Mouse (Mus musculus) lung, adult 18-20 months (tissue): ENCODE results near the gene Megf8.

Source experiments
- DNase-seq, 2 experiments: peaks; one replicate each; pipeline ENCODE4 v3.0.0; 2022; ENCODE audit warnings: mixed read lengths in 2 of 2

Gene Megf8

DNA sequence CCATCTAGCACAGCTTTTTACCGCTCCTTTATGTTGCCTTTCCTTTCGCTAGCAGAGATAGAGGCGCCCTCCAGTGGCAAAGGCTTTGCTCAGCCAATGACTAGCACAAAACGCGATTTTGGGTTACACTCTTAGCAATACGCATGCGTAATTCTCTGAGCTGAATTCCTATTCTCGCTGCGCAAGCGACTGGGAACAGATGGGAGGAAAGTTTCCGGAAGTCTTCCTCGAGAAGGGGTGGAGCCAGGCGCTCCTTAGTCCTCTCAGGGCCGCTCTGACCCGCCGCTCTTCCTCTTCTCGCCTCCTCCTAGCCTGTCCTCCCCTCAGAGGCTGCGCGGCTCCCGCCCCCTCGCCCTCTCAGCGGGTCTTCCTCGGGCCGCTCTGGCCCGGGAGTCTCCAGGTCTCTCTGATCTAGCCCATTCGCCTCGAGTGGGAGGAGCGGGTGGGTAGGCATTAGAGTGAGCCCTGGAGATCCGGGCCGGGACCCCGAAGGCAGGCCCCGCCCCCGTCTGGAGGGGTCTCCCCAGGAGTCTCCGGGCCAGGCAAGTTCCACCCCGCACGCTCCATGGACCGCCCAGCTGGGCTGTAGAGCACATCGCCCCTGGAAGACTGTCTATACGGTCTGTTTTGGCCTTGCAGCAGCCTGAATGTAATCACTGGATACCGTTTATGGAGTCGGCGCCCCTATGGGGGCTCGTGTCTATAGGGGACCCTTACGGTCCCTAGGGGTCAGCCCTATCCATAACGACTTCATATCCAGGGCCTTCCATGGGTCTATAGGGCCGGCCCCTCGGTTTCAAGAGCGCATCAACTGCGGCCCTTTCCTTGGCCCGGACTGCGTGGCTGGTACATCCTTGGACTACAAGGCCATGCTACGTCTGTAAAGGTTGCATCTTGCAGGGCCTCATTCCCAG is at the start of gene Megf8:
TSS of gene Megf8 (plus strand) at position 633 of the 914 bp plus-strand sequence.
- DNase-seq, result peak; percentile 96 to 98

DNA sequence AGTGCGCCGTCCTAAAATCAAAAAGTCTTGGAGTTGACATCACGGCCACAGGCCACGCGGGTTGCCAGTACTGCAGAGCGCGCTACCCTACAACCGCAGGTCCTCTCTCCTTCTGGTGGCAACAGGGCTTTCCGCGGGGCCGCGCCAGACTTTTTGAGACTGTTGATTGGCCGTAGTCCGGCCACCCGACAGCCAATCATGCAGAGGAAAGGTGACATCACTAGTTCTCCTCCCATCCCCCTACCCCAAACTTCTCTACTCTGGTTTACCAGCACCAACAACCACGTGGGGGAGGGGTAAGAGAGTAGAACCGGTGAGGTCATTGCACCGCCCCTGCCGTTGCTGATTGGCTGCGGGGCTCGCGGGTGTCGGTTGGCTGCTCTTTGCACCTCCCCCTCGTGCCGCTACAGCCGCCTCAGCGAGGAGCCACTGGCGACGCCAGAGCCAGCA is 49.6 kb upstream of the Megf8 start, which contains the start of gene Cic:
TSS of gene Cic (plus strand) at position 404 of the 450 bp plus-strand sequence.
- DNase-seq, result peak; percentile 99 to 100

DNA sequence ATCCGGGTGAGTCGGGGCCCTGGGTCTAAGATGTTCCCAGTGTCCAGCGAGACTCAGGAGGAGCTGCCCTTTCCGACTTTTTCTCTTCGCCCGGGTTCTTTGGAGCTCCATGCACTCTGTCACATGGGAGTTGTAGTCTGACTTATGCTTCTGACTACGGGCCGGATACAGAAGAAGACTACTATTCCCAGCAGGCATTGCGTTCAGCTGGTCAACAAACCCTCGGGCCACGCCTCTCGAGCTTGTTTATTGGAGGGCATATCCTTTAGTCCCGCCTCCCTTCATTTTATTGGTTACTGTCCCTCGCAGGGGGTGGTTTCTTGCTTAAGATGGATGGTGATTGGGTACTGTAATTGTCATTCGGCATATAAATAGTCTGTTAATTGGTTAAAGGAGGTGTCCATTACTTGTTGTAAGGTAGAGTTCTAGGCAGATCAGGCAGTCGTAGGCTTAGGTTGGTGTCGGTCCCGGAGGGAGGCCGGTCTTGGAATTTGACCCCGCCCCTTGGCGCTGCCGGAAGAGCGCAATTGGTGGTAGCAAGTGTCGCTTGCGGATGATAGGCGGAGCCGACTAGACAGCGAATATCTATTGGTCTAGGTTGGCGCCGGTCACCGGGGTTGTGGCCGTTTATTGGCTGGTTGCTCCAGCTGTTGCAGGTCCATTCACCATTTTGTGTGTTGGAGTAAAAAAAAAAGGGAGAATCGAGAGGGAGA is 49.1 kb upstream of the Megf8 start:
- peak; percentile 100 for DNase-seq

DNA sequence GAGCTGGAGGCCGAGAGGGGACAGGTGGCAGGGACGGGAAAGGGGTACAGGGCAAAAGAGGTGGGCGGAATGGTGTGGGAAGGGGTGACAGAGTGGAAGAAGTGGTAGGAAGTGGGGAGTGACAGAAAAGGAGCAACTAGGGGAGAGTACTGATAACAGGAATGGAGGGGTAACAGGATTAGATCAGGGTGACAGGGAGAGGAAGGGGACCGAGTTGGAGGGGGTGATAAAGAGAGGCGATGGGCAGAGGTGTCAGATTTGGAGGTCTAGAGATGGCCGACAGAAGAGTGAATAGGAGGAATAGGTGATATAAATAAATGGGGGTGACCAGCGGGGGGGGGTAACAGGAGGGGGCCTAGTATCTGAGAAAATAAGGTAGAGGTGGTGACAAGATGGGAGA is 48.4 kb upstream of the Megf8 start:
- DNase-seq, result no peak

DNA sequence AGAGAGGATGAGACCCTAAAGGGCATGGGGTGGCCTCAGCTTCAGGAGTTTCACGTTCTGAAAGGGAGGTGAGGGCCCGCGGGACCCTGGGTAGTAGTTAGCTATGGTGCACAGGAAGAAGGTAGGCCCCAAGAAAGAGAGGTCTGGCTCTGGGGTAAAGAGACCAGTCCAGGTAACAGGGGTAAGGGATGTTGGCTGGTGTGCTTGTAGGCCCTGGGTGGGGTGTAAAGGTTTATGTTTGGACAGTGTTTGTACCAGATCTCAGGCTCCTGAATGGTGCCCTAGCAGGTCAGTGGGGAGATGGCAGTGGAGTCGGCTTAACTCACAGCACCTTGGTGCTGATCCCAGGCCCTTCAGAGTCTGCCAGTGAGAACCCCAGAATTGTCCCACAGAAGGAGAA is 47.9 kb upstream of the Megf8 start:
- DNase-seq, result no peak

DNA sequence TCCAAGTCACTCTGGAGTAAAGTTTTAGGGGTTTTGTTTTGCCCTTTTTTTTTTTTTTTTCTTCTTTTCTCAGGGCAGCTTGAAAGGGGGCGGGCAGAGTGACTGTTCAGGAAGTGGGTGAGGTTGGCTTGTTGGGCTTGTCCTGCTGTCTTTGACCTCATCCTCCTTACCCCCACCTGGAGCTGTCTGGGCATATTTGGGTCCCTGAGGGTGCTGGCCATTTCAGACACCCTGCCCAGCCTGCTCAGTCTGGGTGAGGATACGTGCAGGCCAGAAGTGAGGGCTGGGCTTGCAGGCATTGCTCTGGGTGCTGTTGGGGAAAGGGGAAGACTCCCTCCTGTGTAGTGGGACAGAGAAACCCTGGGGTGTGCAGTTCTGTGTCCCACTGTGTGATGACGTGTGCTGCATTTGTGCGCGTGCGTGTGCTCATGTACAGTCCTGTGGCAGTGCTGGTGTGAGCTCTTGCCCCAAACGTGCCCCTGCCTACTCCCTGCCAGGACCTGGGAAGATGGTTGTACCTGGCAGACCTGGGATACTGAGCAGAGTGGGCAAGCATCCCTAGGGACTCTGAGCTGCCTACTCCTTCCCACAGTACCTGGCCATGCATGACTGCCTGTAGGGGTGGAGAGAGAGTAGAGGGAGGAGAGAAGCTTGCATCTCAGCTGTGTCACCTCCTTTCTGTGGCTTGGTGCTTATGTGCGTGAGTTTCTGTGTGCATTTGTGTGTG is 47.3 kb upstream of the Megf8 start:
- DNase-seq, result no peak

DNA sequence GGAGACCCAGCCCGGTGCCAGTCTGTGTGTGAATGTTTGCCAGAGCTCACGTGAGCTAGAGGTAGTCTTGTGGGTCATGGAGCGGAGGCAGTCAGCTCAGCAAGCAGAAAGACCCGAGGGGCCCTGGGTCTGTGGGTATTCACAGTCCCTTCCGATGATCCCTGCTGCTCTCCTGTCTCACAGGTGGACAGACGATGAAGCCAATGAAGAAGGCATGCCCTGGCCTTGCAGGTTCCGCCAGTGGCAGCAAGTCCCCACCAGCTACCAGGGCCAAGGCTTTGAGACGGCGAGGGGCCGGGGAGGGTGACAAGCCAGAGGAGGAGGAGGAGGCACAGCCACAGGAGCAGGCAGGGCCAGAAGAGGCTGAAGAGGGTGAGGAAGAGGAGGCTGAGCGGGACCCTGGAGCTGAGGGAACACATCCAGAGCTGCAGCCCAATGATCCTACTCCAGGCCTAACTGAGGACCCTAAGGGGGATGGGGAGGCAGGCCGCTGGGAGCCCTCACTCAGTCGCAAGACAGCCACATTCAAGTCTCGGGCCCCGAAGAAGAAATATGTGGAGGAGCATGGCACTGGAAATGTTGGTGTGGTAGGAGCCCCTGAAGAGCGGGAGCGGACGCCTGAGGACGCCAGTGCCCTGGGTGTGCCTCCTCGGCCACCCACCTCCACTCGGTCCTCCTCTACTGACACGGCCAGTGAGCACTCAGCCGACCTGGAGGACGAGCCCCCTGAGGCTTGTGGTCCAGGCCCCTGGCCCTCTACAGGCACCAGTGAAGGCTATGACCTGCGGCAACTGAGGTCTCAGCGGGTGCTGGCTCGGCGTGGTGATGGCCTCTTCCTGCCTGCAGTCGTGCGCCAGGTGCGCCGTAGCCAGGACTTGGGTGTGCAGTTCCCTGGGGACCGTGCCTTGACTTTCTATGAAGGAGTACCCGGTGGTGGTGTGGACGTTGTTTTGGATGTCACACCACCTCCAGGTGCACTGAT is 46.0 kb upstream of the Megf8 start:
- no peak for DNase-seq

DNA sequence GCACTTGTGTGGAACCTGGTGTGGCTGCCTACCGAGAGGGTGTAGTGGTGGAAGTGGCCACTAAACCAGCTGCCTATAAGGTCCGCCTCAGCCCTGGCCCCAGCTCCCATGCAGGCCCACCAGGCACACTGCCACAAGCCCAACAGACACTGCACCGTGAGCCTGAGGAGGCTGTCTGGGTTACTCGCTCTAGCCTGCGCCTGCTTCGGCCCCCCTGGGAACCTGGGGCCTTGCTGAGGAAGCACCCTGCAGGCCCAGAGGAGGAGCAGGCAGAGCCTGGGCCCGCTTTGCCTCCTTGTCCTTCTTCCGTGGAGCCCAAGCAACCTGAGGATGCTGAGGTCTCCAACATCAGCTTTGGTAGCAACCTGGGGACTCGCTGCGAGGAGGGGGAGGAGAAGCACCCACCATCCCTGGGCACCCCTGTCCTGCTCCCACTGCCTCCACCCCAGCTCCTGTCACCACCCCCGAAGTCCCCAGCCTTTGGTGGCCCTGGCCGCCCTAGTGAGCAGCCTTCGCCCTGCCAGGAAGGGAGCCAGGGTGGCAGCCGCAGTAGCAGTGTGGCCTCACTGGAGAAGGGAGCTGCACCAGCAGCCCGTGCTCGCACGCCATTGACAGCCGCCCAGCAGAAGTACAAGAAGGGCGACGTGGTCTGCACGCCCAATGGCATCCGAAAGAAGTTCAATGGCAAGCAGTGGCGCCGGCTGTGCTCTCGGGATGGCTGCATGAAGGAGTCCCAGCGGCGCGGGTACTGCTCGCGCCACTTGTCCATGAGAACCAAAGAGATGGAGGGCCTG is 45.1 kb upstream of the Megf8 start:
- DNase-seq, result no peak

DNA sequence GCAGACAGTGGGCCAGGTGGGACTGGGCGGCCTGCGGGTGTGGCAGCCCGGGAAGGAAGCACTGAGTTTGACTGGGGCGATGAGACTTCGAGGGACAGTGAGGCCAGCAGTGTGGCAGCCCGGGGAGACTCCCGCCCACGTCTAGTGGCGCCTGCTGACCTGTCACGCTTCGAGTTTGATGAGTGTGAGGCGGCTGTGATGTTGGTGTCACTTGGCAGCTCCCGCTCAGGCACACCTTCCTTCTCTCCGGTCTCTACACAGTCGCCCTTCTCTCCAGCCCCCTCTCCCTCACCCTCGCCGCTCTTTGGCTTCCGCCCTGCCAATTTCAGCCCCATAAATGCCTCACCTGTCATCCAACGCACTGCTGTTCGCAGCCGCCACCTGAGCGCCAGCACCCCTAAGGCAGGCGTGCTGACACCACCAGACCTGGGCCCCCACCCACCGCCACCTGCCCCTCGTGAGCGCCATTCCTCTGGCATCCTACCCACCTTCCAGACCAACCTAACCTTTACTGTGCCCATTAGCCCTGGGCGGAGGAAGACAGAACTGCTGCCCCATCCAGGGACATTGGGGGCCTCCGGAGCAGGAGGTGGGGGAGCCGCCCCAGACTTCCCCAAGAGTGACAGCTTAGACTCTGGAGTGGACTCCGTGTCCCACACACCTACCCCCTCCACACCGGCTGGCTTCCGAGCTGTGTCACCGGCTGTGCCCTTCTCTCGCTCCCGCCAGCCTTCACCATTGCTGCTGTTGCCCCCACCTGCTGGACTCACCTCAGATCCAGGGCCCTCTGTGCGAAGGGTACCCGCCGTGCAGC is 44.3 kb upstream of the Megf8 start:
- no peak for DNase-seq

DNA sequence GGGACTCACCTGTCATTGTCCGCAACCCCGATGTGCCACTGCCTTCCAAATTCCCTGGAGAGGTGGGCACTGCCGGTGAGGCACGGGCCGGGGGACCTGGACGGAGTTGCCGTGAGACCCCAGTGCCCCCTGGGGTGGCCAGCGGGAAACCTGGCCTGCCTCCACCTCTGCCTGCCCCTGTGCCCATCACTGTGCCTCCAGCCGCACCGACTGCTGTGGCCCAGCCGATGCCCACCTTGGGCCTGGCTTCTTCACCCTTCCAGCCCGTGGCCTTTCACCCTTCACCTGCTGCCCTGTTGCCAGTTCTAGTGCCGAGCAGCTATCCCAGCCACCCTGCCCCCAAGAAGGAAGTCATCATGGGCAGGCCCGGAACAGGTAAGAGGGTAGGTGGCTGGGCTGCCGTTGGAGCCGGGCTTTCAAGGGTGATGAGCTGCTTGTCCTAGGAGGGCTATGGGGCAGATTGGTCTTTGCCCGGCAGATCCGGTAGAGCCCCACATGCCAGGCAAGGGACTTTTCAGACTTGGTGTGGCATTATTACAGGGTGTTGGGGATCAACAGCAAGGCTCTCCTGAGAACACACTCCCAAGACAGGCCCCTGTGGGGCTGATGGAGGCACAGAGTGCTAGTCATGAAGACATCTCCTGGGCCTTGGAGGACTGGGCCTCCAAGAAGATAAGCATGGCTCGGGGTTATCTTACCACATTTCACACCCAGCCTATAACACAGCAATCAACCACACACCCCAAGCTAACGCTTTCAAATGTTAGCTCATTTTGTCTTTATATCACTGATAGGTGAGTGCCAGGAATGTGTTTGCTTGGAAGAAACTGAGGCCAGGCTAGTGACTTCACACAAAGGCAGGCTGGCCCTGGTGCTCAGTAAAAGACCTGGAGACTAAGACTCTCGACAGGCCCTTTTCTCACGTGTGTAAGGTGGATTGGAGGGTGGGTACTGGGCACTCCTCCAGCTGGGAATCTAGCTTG is 43.4 kb upstream of the Megf8 start:
- DNase-seq, result no peak

DNA sequence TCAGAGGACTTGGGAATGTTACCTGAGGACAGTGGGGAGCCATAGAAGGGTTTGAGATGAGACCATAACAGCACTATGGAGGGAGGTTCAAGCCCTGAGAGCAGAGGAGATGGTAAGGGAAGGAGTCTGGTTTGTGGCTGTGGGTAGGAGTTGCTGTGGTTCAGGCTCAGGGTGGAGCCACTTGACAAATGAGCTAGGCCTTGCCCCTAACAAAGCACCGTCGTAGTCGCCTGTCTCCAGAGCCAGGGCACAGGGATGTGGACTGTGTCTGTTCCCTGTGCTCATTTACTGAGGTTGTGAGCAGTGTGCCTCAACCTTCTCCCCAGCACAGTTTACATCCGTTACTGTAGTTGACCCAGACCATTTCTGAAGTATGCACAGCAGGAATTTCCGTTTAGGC is 42.4 kb upstream of the Megf8 start:
- no peak for DNase-seq

DNA sequence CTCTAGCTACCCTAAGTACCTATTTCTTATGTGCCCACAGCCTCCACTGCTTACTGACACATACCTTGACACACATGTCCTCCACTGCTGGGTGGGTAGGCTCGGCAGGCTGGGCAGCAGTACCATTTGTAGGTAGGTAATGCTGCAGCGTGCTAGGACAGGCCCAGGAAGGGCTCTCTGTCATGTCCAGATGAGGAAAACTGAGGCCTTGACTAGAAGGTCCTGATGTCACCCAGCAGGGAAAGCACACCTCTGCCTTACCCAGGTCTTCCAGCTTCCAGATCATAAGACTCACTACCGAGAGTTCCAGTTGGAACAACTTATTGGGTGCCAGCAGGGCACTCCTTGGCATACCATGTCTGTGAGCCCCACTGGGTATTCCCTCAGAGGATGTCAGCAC is 42.0 kb upstream of the Megf8 start:
- DNase-seq, result no peak

DNA sequence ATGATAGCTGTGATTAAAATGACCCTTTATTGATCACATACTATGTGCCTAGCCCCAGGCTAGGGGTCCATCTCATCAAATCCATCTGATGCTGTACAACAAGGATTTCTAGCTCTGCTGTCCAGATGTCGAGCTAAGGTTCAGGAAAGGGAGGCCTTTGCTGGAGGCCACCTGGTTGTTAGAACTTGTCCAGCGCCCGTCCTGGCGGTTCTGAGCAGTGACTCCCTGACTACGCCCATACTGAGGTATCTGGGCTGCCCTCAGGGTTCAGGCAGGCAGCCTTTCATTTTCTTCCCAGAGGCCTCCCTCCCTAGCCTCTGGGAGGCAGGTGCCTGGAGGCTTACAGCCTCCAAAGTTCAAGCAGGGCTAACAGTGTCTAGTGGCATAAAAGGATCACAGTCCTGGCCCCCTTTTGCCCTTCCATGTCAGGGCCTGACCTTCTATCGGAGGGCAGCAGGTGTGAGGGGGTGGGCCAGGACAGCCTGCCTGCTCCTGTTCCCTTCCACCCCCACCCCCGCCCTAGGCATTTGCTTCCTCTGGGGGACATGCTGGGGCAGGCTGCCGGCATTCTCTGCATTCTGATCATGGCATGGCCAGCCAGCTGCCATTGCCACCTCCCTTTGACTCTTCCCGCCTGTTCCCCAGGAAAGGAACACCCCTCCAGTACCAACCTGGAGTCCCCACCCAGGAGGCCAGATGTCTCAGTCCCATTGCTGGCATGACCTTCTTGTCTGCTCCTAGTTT is 41.2 kb upstream of the Megf8 start:
- no peak for DNase-seq

DNA sequence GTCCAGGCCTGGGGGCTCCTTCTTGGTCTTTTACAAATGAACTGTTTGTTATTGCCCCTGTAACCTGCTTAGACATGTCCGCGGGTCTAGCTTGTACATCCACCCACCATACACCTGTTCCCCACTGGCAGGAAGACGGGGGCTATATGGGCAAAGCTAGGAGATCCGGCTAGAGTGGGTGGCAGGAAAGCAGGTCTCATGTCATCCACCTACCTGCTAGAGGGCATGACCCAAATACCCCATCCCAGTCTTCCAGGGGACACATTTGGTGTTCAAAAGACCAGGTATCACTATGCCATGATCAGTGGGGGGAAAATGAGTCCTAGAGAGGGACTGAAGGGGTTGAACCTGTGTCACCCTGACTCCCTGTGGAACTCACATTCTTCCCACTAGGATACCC is 39.6 kb upstream of the Megf8 start:
- DNase-seq, result no peak

DNA sequence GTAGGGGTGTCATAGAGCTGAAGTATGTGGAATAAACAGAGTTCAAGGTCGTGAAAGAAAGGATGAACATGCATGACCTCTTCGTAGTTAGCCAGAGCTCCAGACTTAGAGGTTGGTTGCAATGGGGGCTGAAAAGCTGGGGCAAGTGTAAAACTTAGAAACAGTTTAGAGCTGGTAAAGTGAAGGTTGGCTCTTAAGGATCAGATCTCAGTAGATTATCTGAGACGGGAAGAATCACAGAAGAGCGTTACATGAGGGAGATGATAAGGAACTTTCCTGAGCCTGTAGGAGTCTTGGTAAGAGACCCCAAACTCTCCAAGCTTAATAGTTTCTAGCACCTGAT is 39.0 kb upstream of the Megf8 start:
- DNase-seq, result no peak

DNA sequence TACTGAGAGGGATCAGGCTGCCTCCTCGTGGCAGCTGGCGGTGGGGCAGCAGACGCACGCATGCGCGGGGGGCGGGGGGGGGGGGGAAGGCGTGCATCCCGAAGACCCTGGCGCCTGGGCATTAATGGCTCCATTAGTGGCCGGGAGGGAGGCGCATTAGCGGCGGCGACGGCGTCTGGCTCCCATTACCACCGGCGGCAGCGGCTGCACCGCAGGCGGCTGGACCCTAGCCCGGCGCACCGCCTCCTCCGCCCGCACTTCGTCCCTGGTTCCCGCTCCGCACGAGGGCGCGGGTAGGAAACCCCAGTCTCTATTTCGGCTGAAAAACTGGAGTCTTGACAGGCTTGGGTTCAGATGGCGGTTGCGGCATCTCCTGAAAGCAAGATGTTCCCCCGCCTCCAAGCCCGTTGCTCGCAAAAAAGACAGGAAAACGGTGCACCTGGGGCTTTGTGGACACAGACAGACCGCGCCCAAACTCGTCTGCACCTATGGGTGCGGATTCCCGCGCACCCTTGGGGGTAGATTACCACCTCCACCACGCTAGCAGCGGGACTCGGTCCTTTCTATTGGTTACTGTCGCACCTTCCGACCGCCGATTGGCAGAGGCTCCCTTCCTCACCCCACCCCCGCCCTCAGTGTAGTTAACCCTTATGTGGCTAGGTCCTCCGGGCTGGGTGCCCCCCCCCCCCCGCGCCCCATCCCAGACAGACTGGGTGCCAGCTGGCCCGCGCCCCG is 38.5 kb upstream of the Megf8 start:
- peak; percentile 89 to 92 for DNase-seq

DNA sequence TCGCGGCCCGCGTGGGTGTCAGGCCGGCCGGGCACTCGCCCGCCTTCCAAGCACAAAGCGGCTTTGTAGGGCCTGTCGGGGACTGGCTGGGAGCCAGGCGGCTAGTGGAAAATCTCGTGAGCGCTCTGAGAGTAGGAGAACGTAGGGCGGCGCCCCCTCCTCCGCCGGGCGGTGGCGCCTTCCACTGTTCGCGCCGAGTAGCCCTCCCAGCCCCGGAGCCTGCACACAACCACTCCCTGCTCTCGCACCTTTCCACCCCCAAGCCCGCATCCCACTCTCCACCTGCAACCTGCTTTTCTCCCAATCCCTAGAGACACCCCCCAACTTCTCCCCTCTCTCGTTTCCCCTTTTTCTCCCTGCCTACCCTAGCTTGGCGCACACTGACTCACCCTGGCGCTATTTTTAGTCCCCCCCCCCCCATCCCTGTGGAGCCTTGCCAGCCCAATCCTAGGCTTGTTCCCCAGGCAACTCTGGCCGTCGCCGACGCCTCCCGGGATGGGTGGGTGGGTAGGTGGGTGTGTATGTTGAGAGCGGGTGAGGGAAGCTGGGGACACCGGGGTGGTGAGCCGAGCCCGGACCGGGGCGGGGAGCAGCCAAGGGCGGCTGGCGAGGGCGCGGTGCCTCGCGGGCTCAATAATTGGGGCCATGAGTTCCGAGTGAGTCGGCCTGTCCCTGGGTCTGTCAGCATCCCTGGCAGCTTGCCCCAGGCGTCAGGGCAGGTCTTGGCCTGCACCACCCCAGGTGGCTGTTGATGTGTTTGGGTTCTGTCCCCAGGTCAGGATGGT is 37.7 kb upstream of the Megf8 start:
- peak; percentile 88 for DNase-seq
